Mouse (Mus musculus) limb, embryonic 10.5 days (tissue): ENCODE measurements at regions not wholly inside any gene's neighbourhood (a gene's known extent, or its start where the extent isn't known, plus 50 kb on each side); places are given as distances from the start of the nearest gene placed in this dataset.

ENCODE experiments used
- DNase-seq: peaks from one replicate; pipeline ENCODE4 v3.0.0-alpha.2; 2017; ENCODE audit warnings: low spot score
- H3K27ac ChIP-seq: fragments of 300-500 bp; sonication (generic); 2 replicates; pipeline ENCODE4 v1.5.1; 2016; ENCODE audit warnings: mild to moderate bottlenecking
- H3K27me3 ChIP-seq: fragments of 300-500 bp; sonication (generic); 2 replicates; pipeline ENCODE4 v1.6.1; 2016; ENCODE audit warnings: low read depth, mild to moderate bottlenecking; ENCODE audit not compliant: poor library complexity, severe bottlenecking
- H3K36me3 ChIP-seq: fragments of 300-500 bp; sonication (generic); 2 replicates; pipeline ENCODE4 v1.6.1; 2016; ENCODE audit warnings: mild to moderate bottlenecking, moderate library complexity
- H3K4me1 ChIP-seq: fragments of 300-500 bp; sonication (generic); 2 replicates; pipeline ENCODE4 v1.6.1; 2016
- H3K4me3 ChIP-seq: fragments of 300-500 bp; sonication (generic); 2 replicates; pipeline ENCODE4 v1.5.1; 2016; ENCODE audit warnings: mild to moderate bottlenecking, moderate library complexity
- H3K9me3 ChIP-seq: fragments of 300-500 bp; sonication (generic); replicated peaks from 2 replicates; pipeline ENCODE4 v1.6.1; 2016; ENCODE audit warnings: mild to moderate bottlenecking
- WGBS: fragments of 180-500 bp; shearing (Covaris S2); methylation state at CpG from one replicate; pipeline ENCODE4 v1.1.7; 2016; 5-methylcytosine and 5-hydroxymethylcytosine counted together

- no peaks in the 10 kb centered on the region for H3K4me1 ChIP-seq
- no peak overlapping the region for H3K4me3 ChIP-seq
- no peak overlapping the region for H3K27ac ChIP-seq
- H3K9me3 ChIP-seq: no peaks in the 10 kb centered on the region
- 84% methylated on average over 3 of the region's 3 CpGs for WGBS
- no peak for DNase-seq
- H3K27me3 ChIP-seq: no peaks in the 10 kb centered on the region
- H3K36me3 ChIP-seq: no peaks in the 10 kb centered on the region
These were observed 107.7 kb downstream of the Tnfsf18 start for GRCm38 (mm10) chr1:161602150-161602549.

GRCm38 (mm10) chr1:161601167-161601566 lies 106.7 kb downstream of the Tnfsf18 start:
- 85% methylated on average over 2 of the region's 2 CpGs for WGBS
- no peaks in the 10 kb centered on the region for H3K4me1 ChIP-seq
- no peaks in the 10 kb centered on the region for H3K36me3 ChIP-seq
- no peak overlapping the region for H3K27ac ChIP-seq
- H3K4me3 ChIP-seq: no peak overlapping the region
- DNase-seq: no peak
- H3K9me3 ChIP-seq: no peaks in the 10 kb centered on the region
- H3K27me3 ChIP-seq: no peaks in the 10 kb centered on the region

GRCm38 (mm10) chr1:161598167-161598566 lies 103.7 kb downstream of the Tnfsf18 start:
- H3K4me1 ChIP-seq: no peaks in the 10 kb centered on the region
- no peaks in the 10 kb centered on the region for H3K9me3 ChIP-seq
- no peak overlapping the region for H3K4me3 ChIP-seq
- WGBS: 92% methylated on average over 3 of the region's 3 CpGs
- no peaks in the 10 kb centered on the region for H3K27me3 ChIP-seq
- no peaks in the 10 kb centered on the region for H3K36me3 ChIP-seq
- no peak overlapping the region for H3K27ac ChIP-seq
- DNase-seq: no peak

- no peak overlapping the region for H3K4me3 ChIP-seq
- no peaks in the 10 kb centered on the region for H3K27me3 ChIP-seq
- no peak overlapping the region for H3K27ac ChIP-seq
- H3K9me3 ChIP-seq: no peaks in the 10 kb centered on the region
- no peak for DNase-seq
- H3K4me1 ChIP-seq: no peaks in the 10 kb centered on the region
- WGBS: 84% methylated on average over 1 of the region's 1 CpGs
- H3K36me3 ChIP-seq: no peaks in the 10 kb centered on the region
These were observed 82.1 kb downstream of the Tnfsf18 start for GRCm38 (mm10) chr1:161576530-161576929.

- no peaks in the 10 kb centered on the region for H3K36me3 ChIP-seq
- no peaks in the 10 kb centered on the region for H3K4me1 ChIP-seq
- H3K9me3 ChIP-seq: no peaks in the 10 kb centered on the region
- WGBS: 80% methylated on average over 7 of the region's 7 CpGs
- no peak for DNase-seq
- H3K27me3 ChIP-seq: no peaks in the 10 kb centered on the region
- no peak overlapping the region for H3K4me3 ChIP-seq
- H3K27ac ChIP-seq: no peak overlapping the region
These were observed 81.5 kb downstream of the Tnfsf18 start for GRCm38 (mm10) chr1:161575939-161576338.

- DNase-seq: no peak
- Histone ChIP-seq H3K4me1 (no peaks in the 10 kb centered on the region), H3K4me3 (no peak overlapping the region), H3K36me3 (no peaks in the 10 kb centered on the region), H3K27me3 (no peaks in the 10 kb centered on the region), H3K9me3 (no peaks in the 10 kb centered on the region), H3K27ac (no peak overlapping the region)
- WGBS: 88% methylated on average over 5 of the region's 5 CpGs
These were observed 80.7 kb downstream of the Tnfsf18 start for GRCm38 (mm10) chr1:161575171-161575570.

GRCm38 (mm10) chr1:161570762-161571161 lies 76.3 kb downstream of the Tnfsf18 start:
- Histone ChIP-seq H3K27me3 (no peaks in the 10 kb centered on the region), H3K27ac (no peak overlapping the region), H3K36me3 (no peaks in the 10 kb centered on the region), H3K9me3 (no peaks in the 10 kb centered on the region), H3K4me1 (no peaks in the 10 kb centered on the region), H3K4me3 (no peak overlapping the region)
- WGBS: 62% methylated on average over 3 of the region's 3 CpGs
- DNase-seq: no peak

GRCm38 (mm10) chr1:161567826-161568225 lies 73.4 kb downstream of the Tnfsf18 start:
- Histone ChIP-seq H3K27ac (no peak overlapping the region), H3K36me3 (no peaks in the 10 kb centered on the region), H3K4me1 (no peaks in the 10 kb centered on the region), H3K9me3 (no peaks in the 10 kb centered on the region), H3K27me3 (no peaks in the 10 kb centered on the region), H3K4me3 (no peak overlapping the region)
- no peak for DNase-seq

GRCm38 (mm10) chr1:161560368-161560767 lies 65.9 kb downstream of the Tnfsf18 start:
- 41% methylated on average over 3 of the region's 3 CpGs for WGBS
- no peaks in the 10 kb centered on the region for H3K4me1 ChIP-seq
- no peak for DNase-seq
- no peaks in the 10 kb centered on the region for H3K27me3 ChIP-seq
- H3K36me3 ChIP-seq: no peaks in the 10 kb centered on the region
- no peak overlapping the region for H3K27ac ChIP-seq
- H3K9me3 ChIP-seq: no peaks in the 10 kb centered on the region
- no peak overlapping the region for H3K4me3 ChIP-seq
